Mouse (Mus musculus): Measurements from ENCODE around the gene Rfx4.

Gene Rfx4

GRCm38 (mm10) chr10:84758483-84759431 is 2.9 kb downstream of the Rfx4 start:
- no peak for ATAC-seq (ENCODE audit: low TSS enrichment)

- no peak for ATAC-seq (ENCODE audit: low TSS enrichment)
Observed at GRCm38 (mm10) chr10:84759511-84760117, 3.8 kb downstream of the Rfx4 start.

GRCm38 (mm10) chr10:84760118-84761111 is 4.6 kb downstream of the Rfx4 start:
- peak; percentile 34 for ATAC-seq (ENCODE audit: low TSS enrichment)

GRCm38 (mm10) chr10:84768766-84769165 is 12.9 kb downstream of the Rfx4 start:
- no peak for ATAC-seq (ENCODE audit: low TSS enrichment)

GRCm38 (mm10) chr10:84772380-84773130 is 16.7 kb downstream of the Rfx4 start:
- peak; percentile 94 for ATAC-seq (ENCODE audit: low TSS enrichment)

GRCm38 (mm10) chr10:84773889-84774288 is 18.0 kb downstream of the Rfx4 start:
- no peak for ATAC-seq (ENCODE audit: low TSS enrichment)

- ATAC-seq (ENCODE audit: low TSS enrichment) = no peak
Observed at GRCm38 (mm10) chr10:84774573-84774972, 18.7 kb downstream of the Rfx4 start.

- no peak for ATAC-seq (ENCODE audit: low TSS enrichment)
Observed at GRCm38 (mm10) chr10:84777109-84777508, 21.2 kb downstream of the Rfx4 start.

- peak; percentile 38; the same call in 1 of the 2 replicates for ATAC-seq (ENCODE audit: low TSS enrichment)
Observed at GRCm38 (mm10) chr10:84777974-84778373, 22.1 kb downstream of the Rfx4 start.

- no peak for ATAC-seq (ENCODE audit: low TSS enrichment)
Observed at GRCm38 (mm10) chr10:84780828-84781227, 25.0 kb downstream of the Rfx4 start.

GRCm38 (mm10) chr10:84785339-84785738 is 29.5 kb downstream of the Rfx4 start:
- no peak for ATAC-seq (ENCODE audit: low TSS enrichment)

- ATAC-seq (ENCODE audit: low TSS enrichment) = no peak
Observed at GRCm38 (mm10) chr10:84790323-84790722, 34.5 kb downstream of the Rfx4 start.

- ATAC-seq (ENCODE audit: low TSS enrichment) = no peak
Observed at GRCm38 (mm10) chr10:84791181-84791580, 35.3 kb downstream of the Rfx4 start.

- no peak for ATAC-seq (ENCODE audit: low TSS enrichment)
Observed at GRCm38 (mm10) chr10:84801521-84801920, 45.7 kb downstream of the Rfx4 start.

GRCm38 (mm10) chr10:84803216-84803844 is 47.5 kb downstream of the Rfx4 start:
- no peak for ATAC-seq (ENCODE audit: low TSS enrichment)

- ATAC-seq (ENCODE audit: low TSS enrichment) = no peak
Observed at GRCm38 (mm10) chr10:84805576-84805975, 49.7 kb downstream of the Rfx4 start.

- ATAC-seq (ENCODE audit: low TSS enrichment) = no peak
Observed at GRCm38 (mm10) chr10:84807206-84807605, 51.3 kb downstream of the Rfx4 start.

- ATAC-seq (ENCODE audit: low TSS enrichment) = no peak
Observed at GRCm38 (mm10) chr10:84810030-84810849, 54.4 kb downstream of the Rfx4 start.

GRCm38 (mm10) chr10:84811171-84811912 is 55.5 kb downstream of the Rfx4 start:
- no peak for ATAC-seq (ENCODE audit: low TSS enrichment)

Data from frontal cortex, adult (tissue).